Mouse (Mus musculus) forebrain, embryonic 13.5 days (tissue): ENCODE measurements at regions not wholly inside any gene's neighbourhood (a gene's known extent, or its start where the extent isn't known, plus 50 kb on each side); places are given as distances from the start of the nearest gene placed in this dataset.

Source experiments
- ATAC-seq: fragments of 200-750 bp; cut with Nextera tagmentation; 2 replicates; pipeline ENCODE4 v1.8.0; 2017
- H3K27ac ChIP-seq: fragments of 300-500 bp; sonication (generic); 2 replicates; pipeline ENCODE4 v1.5.1; 2015; ENCODE audit warnings: inconsistent platforms, mild to moderate bottlenecking, moderate library complexity
- H3K27me3 ChIP-seq: fragments of 300-500 bp; sonication (generic); 2 replicates; pipeline ENCODE4 v1.6.1; 2015; ENCODE audit warnings: mild to moderate bottlenecking, inconsistent platforms
- H3K36me3 ChIP-seq: fragments of 300-500 bp; sonication (generic); 2 replicates; pipeline ENCODE4 v1.6.1; 2015; ENCODE audit warnings: mild to moderate bottlenecking, inconsistent platforms; ENCODE audit not compliant: poor library complexity, severe bottlenecking
- H3K4me1 ChIP-seq: fragments of 300-500 bp; sonication (generic); 2 replicates; pipeline ENCODE4 v1.6.1; 2015; ENCODE audit warnings: inconsistent platforms
- H3K4me2 ChIP-seq: fragments of 300-500 bp; sonication (generic); 2 replicates; pipeline ENCODE4 v1.6.1; 2015; ENCODE audit warnings: inconsistent platforms, mild to moderate bottlenecking, moderate library complexity
- H3K4me3 ChIP-seq: fragments of 300-500 bp; sonication (generic); 2 replicates; pipeline ENCODE4 v1.5.1; 2015; ENCODE audit warnings: mild to moderate bottlenecking, inconsistent platforms
- H3K9ac ChIP-seq: fragments of 300-500 bp; sonication (generic); 2 replicates; pipeline ENCODE4 v1.6.1; 2015; ENCODE audit warnings: mild to moderate bottlenecking, inconsistent platforms
- H3K9me3 ChIP-seq: fragments of 300-500 bp; sonication (generic); replicated peaks from 2 replicates; pipeline ENCODE4 v1.6.1; 2016; ENCODE audit warnings: inconsistent platforms
- WGBS: fragments of 180-500 bp; shearing (Covaris S2); methylation state at CpG from one replicate; pipeline ENCODE4 v1.1.7; 2015; 5-methylcytosine and 5-hydroxymethylcytosine counted together

- no peak overlapping the region for H3K27ac ChIP-seq
- H3K4me3 ChIP-seq = no peak overlapping the region
- H3K27me3 ChIP-seq = no peaks in the 10 kb centered on the region
- ATAC-seq = no peak
- no peaks in the 10 kb centered on the region for H3K36me3 ChIP-seq
- H3K9ac ChIP-seq = no peak overlapping the region
- no peak overlapping the region for H3K4me2 ChIP-seq
- no peaks in the 10 kb centered on the region for H3K4me1 ChIP-seq
- no peaks in the 10 kb centered on the region for H3K9me3 ChIP-seq
Observed at GRCm38 (mm10) chr12:45659612-45660011, 585.1 kb upstream of the Stxbp6 start.

GRCm38 (mm10) chr12:45656574-45656973 lies 582.1 kb upstream of the Stxbp6 start:
- Histone ChIP-seq H3K4me3 (no peak overlapping the region), H3K27me3 (no peaks in the 10 kb centered on the region), H3K27ac (no peak overlapping the region), H3K4me1 (no peaks in the 10 kb centered on the region), H3K9ac (no peak overlapping the region), H3K9me3 (no peaks in the 10 kb centered on the region), H3K36me3 (no peaks in the 10 kb centered on the region), H3K4me2 (no peak overlapping the region)
- 85% methylated on average over 2 of the region's 2 CpGs for WGBS
- ATAC-seq = no peak

DNA sequence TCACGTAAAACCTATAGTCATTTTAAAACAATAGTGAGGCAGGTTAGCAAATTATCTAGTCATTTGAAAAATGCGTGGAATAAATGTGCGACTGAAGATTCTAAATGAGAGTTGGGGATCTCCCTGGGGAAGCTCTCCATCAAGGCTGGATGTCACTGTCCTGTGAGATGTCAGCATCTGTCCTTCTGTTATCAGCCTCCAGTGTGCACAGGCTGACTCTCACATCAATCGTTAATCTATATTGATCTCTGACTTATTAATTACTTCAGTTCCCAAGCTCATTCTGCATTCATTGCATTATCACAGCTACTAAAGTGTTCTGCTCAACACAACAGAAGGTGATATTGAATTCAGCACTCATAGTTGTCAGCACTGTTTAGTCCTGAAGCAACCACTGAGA lies 574.1 kb upstream of the Stxbp6 start:
- Histone ChIP-seq H3K27ac (no peak overlapping the region), H3K4me1 (no peaks in the 10 kb centered on the region), H3K9ac (no peak overlapping the region), H3K27me3 (no peaks in the 10 kb centered on the region), H3K4me3 (no peak overlapping the region), H3K4me2 (no peak overlapping the region), H3K36me3 (no peaks in the 10 kb centered on the region), H3K9me3 (no peaks in the 10 kb centered on the region)
- 88% methylated on average over 4 of the region's 4 CpGs for WGBS
- no peak for ATAC-seq

DNA sequence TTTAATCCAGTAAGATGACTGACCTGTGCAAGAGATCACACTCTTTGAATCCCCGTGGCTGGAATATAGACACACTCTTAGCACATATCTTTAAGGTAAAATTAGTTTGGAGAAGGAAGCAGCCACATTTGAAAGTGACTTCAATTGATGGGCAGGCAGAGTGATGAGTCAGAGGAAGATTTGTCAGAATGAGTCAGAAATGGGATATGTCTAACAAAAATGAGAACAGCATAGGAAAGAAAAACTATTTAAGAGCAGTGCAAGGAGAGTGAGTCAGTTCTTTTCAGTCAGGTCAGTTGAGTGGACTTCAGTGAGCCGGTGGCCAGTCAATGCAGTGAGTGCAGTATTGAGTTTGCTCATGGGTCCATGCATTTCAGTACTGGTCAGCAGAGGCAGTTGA lies 569.7 kb upstream of the Stxbp6 start:
- 89% methylated on average over 2 of the region's 2 CpGs for whole genome bisulfite sequencing

GRCm38 (mm10) chr12:45622830-45623229 lies 548.3 kb upstream of the Stxbp6 start:
- no peak for ATAC-seq
- no peak overlapping the region for H3K27ac ChIP-seq
- H3K4me3 ChIP-seq = no peak overlapping the region
- H3K27me3 ChIP-seq = 0 out of 2 replicates have a peak, but pooled peaks cover 2% of the 10 kb centered on the region
- H3K4me1 ChIP-seq = no peaks in the 10 kb centered on the region
- H3K9ac ChIP-seq = no peak overlapping the region
- no peaks in the 10 kb centered on the region for H3K36me3 ChIP-seq
- no peaks in the 10 kb centered on the region for H3K9me3 ChIP-seq
- 67% methylated on average over 1 of the region's 1 CpGs for WGBS
- H3K4me2 ChIP-seq = no peak overlapping the region

More for the DNA sequence above, 569.7 kb upstream of the Stxbp6 start:
- Histone ChIP-seq H3K4me1 (no peaks in the 10 kb centered on the region), H3K4me3 (no peak overlapping the region), H3K27me3 (no peaks in the 10 kb centered on the region), H3K4me2 (no peak overlapping the region), H3K27ac (no peak overlapping the region), H3K36me3 (no peaks in the 10 kb centered on the region), H3K9me3 (no peaks in the 10 kb centered on the region), H3K9ac (no peak overlapping the region)
- ATAC-seq = no peak

- peaks cover 6% of the 10 kb centered on the region for H3K27me3 ChIP-seq
Observed at GRCm38 (mm10) chr12:45620056-45620455, 545.5 kb upstream of the Stxbp6 start.

DNA sequence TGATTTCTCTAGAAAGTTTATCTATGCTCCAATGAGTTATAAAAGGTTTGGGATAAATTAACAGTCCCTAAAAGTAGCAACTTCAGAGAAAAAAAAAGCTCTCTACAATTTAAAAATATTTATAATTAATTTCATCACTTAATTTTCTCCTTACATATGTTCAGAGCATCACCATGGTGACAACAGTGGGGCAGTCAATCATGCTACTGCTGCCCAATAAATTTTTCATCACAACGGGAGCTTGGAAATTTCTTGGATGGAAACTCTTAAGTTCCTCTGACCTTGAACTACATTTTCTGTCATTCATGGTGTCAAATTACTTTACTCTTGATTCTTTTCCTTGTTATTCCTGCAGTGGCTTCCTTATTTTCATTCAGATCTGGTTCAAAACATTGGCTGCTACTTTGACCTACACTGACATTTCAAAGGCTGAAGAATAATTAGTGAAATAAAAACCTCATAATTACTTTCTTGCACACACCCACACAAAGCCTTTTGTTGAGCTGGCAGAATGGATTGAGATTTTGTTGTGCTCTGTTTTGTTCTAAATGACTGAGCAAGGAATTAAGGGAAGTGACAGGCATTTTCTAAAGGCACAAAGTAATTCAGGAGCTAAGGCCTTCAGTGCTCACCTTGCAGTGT lies 540.1 kb upstream of the Stxbp6 start:
- Histone ChIP-seq H3K36me3 (no peaks in the 10 kb centered on the region), H3K27me3 (peaks cover 6% of the 10 kb centered on the region), H3K4me2 (no peak overlapping the region), H3K4me3 (no peak overlapping the region), H3K27ac (no peak overlapping the region), H3K4me1 (0 out of 2 replicates have a peak, but pooled peaks cover 3% of the 10 kb centered on the region), H3K9me3 (no peaks in the 10 kb centered on the region), H3K9ac (no peak overlapping the region)
- ATAC-seq = peak; percentile 70; the same call in 1 of the 2 replicates
- WGBS = 2% methylated on average over 1 of the region's 1 CpGs

More at GRCm38 (mm10) chr12:45620056-45620455, 545.5 kb upstream of the Stxbp6 start:
- Histone ChIP-seq H3K27ac (no peak overlapping the region), H3K4me2 (no peak overlapping the region), H3K36me3 (no peaks in the 10 kb centered on the region), H3K9ac (no peak overlapping the region), H3K4me3 (no peak overlapping the region), H3K9me3 (no peaks in the 10 kb centered on the region), H3K4me1 (0 out of 2 replicates have a peak, but pooled peaks cover under 1% of the 10 kb centered on the region)
- no peak for ATAC-seq

DNA sequence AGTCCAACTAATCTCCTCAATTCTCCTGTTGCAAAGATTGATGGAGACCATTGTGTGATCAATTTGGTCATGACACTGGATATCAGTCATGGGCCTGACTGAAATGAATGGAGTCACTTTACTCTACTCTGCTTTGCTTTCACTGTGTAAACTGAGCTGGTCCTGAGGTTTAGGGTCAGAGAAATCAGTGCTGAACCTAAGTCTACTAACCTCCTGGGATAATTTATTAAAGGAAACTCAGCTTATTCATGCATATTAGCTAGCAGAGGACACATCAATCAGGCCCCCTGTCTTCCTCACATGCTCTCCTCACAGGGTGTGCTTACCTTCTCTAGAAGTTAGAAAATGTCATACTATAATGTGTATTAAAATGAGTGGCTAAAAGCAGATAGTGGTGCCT lies 539.6 kb upstream of the Stxbp6 start:
- H3K4me2 ChIP-seq = no peak overlapping the region
- no peak overlapping the region for H3K4me3 ChIP-seq
- H3K4me1 ChIP-seq = 0 out of 2 replicates have a peak, but pooled peaks cover 3% of the 10 kb centered on the region
- no peak overlapping the region for H3K9ac ChIP-seq
- H3K9me3 ChIP-seq = no peaks in the 10 kb centered on the region
- peaks cover 6% of the 10 kb centered on the region for H3K27me3 ChIP-seq
- H3K36me3 ChIP-seq = no peaks in the 10 kb centered on the region
- ATAC-seq = no peak
- no peak overlapping the region for H3K27ac ChIP-seq

GRCm38 (mm10) chr12:45599443-45599842 lies 524.9 kb upstream of the Stxbp6 start:
- WGBS = 75% methylated on average over 3 of the region's 3 CpGs
- no peak overlapping the region for H3K4me3 ChIP-seq
- H3K27ac ChIP-seq = no peak overlapping the region

DNA sequence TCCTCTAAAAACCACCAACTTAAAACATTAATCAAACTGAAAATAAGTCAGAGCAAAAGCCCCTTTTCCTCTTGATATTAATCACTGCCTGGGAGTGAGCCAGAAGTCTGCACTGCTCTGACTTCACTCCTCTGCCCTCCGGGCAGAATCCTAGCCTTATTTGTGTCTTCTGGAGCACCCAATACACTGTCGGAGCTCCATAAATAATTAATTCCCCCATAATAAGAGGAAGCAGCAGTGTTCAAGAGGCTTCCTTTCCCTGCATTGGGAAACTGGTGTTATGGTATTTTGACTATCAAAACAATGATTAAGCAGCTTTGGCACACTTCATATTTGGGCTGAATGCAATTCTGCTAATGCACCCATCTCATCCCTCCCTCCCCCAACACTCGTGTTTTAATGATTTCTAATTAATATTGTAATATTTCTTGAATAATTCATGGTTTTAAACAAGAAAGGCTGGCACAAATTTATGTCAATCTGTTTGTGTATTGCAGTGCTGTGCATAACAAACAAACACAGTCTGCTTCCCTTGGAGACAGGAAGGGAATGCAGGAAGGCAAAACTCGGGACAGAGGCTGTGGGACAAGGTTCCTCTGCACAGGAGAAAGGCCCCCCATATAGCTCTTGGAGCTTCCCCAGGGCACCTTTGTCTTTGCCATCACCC lies 523.5 kb upstream of the Stxbp6 start:
- Histone ChIP-seq H3K4me3 (no peak overlapping the region), H3K9me3 (no peaks in the 10 kb centered on the region), H3K4me1 (0 out of 2 replicates have a peak, but pooled peaks cover 7% of the 10 kb centered on the region), H3K27me3 (no peaks in the 10 kb centered on the region), H3K36me3 (no peaks in the 10 kb centered on the region), H3K27ac (no peak overlapping the region), H3K4me2 (no peak overlapping the region), H3K9ac (no peak overlapping the region)
- peak; percentile 77 for ATAC-seq
- WGBS = 42% methylated on average over 4 of the region's 4 CpGs

More at GRCm38 (mm10) chr12:45599443-45599842, 524.9 kb upstream of the Stxbp6 start:
- Histone ChIP-seq H3K36me3 (no peaks in the 10 kb centered on the region), H3K4me1 (0 out of 2 replicates have a peak, but pooled peaks cover 7% of the 10 kb centered on the region), H3K27me3 (no peaks in the 10 kb centered on the region), H3K9me3 (no peaks in the 10 kb centered on the region), H3K9ac (no peak overlapping the region), H3K4me2 (no peak overlapping the region)
- no peak for ATAC-seq

- ATAC-seq = no peak
- WGBS = 70% methylated on average over 3 of the region's 3 CpGs
Observed at GRCm38 (mm10) chr12:45594689-45595088, 520.2 kb upstream of the Stxbp6 start.

DNA sequence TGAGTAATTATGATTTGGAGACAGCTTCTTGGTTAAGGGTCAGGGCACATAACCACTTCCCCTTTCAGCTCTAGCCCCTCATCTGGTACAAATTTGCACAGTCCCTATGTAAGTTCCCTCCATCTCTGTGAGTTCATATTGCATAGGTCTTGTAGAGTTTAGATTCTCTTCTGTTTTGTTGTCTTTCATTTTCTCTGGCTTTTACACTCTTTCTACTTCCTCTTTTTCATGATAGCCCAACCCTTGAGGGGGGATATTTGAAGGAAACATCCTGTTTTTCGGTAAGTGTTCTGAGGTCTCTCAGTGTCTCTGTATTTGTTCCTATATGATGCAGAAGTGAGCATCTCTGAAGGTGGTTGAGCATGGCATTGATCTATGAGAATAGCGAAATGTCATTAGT lies 515.7 kb upstream of the Stxbp6 start:
- 94% methylated on average over 2 of the region's 2 CpGs for WGBS
- no peaks in the 10 kb centered on the region for H3K9me3 ChIP-seq
- H3K4me3 ChIP-seq = no peak overlapping the region
- H3K27me3 ChIP-seq = no peaks in the 10 kb centered on the region
- H3K9ac ChIP-seq = no peak overlapping the region
- no peak for ATAC-seq
- H3K4me2 ChIP-seq = no peak overlapping the region
- no peaks in the 10 kb centered on the region for H3K36me3 ChIP-seq
- H3K27ac ChIP-seq = no peak overlapping the region
- H3K4me1 ChIP-seq = no peaks in the 10 kb centered on the region

More at GRCm38 (mm10) chr12:45594689-45595088, 520.2 kb upstream of the Stxbp6 start:
- Histone ChIP-seq H3K9ac (no peak overlapping the region), H3K27me3 (no peaks in the 10 kb centered on the region), H3K36me3 (no peaks in the 10 kb centered on the region), H3K4me3 (no peak overlapping the region), H3K9me3 (no peaks in the 10 kb centered on the region), H3K4me2 (no peak overlapping the region), H3K4me1 (0 out of 2 replicates have a peak, but pooled peaks cover 7% of the 10 kb centered on the region), H3K27ac (no peak overlapping the region)
